Mouse (Mus musculus): Measurements from ENCODE around the gene Ankrd33.

The Ankrd33 gene

DNA sequence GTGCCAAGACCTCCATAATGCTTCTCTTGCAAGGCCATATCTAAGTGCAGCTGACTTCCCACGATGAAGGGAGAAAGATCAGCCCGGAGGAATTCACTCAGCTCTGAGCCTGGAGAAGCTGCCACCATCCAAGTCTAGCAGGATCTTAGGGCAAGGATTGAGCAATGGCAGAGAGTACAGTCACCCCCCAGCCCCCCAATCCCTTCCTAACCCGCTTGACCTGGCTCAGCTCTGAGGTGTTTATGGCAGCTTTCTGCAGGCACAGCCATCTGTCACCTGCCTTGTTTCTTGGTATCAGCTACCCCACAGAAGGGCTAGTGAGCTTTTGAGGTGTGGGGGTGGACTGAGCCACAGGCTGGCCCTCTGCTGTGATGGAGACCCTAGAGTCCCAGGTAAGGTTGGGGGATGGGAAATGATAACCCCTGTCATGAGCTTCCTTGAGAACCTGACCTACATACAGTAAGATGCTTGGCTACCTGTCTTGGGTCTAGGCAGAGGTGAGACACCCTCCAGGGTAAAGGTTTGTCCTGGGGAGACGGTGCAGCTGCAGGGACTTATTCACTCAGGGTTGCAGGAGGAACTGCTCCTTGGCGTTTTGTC is at the start of gene Ankrd33:
Ankrd33 (plus strand) TSS at position 245 of the 600 bp plus-strand sequence.
- no peak for DNase-seq (ENCODE audit: inconsistent ontology term)

DNA sequence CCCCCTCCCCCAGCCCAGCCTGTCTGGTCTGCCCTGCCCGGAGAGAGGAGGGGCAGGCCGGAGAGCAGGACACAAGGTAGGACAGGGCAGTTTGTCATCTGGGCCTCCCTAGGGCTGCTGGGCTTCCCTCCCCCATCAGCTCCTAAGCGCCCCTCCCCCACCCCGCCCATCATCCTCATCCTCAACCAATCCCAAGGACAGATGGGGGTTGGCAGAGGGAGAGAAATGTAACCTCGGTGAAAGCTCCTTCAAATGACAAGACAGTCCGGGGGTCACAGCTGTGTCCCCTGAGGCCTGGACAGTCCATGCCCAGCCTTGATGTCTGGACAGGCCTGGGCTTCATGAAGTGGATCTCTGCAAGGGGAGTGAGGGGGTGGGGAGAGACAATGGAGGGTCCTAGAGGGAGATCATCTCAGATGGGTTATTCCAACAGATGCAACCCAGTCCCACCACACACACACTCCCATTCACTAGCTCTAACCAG is 49.1 kb upstream of the Ankrd33 start:
- DNase-seq (ENCODE audit: inconsistent ontology term) = no peak

DNA sequence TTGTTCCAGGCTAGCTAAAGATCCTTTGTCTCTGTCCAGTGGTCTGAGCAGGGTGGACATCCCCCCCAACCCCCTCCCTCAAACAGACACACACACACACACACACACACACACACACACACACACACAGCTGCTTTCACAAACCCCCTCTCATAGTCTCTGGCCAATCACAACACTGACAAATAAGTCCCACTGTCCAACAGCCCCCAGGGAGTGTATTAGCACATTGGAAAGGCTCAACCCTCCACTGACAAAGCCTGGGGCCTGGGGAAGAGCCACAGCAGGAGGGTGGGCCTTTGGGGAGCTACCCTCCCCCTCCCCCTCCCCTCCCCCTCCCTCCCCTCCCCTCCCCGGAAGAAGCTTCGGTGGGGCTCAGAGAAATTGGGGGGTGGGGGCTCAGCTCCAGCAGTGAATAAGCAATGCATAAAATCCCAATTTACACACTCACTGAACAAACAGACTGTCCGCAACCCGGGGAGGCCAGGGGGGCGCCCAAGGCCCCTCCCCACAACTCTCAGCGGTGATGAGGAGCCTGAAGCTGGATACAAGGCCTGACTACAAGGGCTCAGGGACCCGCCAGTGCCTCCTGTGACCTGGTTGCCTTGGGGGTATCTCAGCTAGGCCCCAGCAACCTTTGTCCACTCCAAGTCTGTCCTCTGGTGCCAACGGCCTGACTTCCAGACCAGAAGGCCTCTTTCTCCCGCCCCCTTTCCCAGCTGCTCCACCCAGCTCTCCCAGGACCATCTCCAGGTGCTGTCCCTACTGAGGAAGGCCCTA is 48.4 kb upstream of the Ankrd33 start:
- DNase-seq (ENCODE audit: inconsistent ontology term) = no peak

DNA sequence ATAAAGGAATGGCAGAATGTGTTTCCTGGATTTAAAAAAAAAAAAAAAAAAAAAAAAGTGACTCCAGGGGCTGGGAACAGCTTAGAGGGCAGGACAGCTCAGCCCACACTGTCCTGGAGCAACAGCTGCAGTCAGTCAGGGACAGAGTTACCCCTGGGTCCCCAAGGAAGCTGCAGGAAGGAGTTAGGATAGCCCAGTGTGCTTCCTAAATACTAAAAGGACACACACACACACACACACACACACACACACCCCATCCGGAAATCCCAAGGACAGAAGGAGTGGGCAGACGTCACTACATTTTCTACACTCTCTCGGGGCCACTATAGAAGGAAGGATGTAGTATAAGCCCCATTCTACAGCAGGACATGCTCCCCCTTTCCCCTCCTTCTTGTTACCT is 47.5 kb upstream of the Ankrd33 start:
- no peak for DNase-seq (ENCODE audit: inconsistent ontology term)

DNA sequence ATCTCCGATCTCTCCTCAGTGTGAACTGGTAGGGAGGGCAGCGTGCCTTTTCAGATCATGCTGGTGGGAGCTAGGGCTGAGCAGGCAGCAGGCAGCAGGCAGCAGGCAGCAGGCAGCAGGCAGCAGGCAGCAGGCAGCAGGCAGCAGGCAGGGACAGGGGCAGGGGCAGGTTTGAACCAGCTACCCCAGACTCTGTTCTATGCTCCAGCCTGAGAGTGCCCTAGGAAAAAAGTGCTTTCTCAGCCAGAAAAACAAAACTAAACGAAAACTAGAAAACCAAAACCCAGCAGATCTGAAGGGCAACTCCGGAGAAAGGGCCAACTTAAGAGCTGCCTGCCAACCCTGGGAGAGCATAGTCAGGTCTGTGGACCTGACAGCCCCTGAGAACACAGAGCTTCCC is 46.9 kb upstream of the Ankrd33 start:
- DNase-seq (ENCODE audit: inconsistent ontology term) = no peak

DNA sequence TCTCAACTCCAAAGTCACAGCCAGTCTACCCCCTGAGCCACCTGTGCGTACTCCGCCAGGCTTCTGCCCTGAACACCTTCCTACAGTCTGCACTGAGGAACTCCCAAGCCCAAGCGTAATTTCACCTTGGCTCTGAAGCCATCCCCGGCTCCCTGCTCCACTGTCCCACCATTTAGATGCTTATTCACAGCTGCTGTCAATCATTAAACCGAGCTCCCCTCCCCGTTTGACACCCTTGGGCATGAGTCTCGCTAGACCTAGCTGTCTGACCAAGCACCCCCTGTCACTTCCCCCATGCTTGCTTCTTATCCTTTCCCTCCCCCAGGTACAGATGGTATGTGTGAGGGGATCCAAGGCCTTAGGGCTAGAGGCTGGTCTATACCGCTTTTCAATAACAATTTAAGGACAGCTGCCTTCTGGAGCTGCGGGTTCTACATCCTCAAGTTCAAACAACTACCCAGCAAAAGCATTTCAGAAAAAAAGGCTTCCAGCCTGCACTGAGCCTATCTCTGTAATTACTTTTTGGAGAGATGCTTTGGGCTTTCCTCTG is 45.8 kb upstream of the Ankrd33 start:
- no peak for DNase-seq (ENCODE audit: inconsistent ontology term)

DNA sequence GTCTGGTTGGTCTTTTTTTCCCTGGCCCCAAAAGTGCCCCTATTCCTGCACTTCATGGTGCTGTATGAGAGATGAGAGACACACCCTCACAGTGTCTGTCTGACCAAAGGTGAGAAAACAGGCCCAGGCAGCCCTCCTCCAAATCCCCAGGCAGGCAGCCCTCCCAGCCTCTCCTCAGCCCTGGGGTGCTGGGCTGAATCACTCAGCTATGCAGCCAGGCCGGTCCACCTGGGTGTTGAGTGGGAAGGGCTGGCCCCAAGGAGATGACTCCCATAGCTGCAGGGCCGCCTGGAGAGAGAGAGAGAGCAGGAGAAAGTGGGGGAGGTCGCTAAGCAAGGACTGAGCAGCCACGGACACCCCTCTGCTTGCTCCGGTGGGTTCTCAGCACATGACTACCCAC is 44.8 kb upstream of the Ankrd33 start:
- DNase-seq (ENCODE audit: inconsistent ontology term) = no peak

DNA sequence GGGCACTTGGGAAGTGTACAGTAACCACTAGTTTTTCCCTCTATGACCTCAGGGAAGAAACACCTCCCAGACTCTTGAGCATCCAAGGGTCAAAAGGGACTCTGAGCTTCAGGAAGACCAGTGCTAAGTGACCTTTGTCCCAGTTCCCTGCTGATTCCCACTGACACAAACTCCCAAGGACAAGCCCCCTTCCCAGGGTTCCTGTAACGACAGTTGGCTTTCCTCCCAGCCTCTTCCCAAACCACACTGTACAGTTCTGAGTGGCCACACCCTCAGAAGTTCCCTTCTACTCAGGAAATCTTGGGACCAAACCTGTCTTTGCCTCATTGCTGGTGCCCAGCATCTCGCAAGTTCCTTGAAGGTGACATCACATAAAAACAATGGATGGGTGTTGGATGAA is 42.8 kb upstream of the Ankrd33 start:
- DNase-seq (ENCODE audit: inconsistent ontology term) = no peak

DNA sequence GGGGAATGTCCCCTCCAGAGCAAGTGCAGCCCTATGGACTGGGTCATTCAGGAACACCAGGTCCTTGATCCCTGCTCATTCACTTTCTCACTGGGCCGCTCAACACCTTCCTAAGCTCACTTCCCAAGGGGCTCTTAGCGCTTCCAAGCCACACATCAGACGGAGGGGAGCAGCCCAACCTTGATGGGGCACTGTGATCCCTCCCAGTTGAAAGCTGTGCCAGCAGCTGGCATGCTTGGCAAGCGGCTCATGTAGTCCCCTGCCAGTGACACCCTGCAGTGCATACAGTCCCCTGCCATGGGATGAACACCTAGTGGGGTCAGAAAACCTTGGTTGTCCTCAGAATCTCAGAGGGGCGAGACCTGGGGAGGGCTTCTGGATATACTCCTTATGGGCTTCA is 41.5 kb upstream of the Ankrd33 start:
- DNase-seq (ENCODE audit: inconsistent ontology term) = no peak

DNA sequence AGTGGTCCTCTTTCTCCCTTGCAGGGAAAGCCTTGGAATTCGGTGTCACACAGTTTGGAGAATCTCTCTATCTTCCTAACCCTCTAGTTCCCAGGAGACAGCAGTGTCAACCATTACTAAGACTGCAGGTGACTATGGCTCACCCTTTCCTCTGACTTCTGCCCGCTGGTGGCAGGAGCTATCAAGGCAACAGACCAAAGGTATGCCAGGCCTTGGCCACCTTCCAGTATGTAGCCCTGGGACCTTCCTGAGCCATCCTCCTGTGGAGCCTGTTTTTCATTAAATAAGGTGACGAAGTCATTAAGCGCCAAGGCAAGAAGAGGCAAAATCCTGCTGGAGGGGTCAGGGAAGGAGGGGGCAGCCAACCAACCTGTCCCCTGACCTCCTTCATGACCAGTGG is 40.4 kb upstream of the Ankrd33 start:
- no peak for DNase-seq (ENCODE audit: inconsistent ontology term)

DNA sequence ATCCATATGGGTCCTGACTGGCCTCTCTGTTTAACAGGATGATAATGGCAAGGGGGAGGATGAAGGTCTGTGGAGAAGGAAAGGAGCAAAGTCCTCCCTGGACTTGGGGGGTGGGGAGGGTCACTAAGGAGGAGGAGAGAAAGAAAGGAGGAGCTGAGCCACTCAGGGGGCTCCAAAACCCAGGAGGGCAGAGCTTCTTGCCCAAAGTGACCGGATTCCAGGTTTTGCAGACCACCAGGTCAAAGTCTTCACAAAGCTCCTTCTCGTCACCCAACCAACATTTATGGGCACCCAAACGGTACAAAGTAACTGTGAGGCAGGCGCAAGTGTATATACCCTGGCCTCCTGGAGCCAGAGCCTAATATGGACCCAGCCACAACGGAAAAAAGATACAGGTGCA is 39.9 kb upstream of the Ankrd33 start:
- no peak for DNase-seq (ENCODE audit: inconsistent ontology term)

DNA sequence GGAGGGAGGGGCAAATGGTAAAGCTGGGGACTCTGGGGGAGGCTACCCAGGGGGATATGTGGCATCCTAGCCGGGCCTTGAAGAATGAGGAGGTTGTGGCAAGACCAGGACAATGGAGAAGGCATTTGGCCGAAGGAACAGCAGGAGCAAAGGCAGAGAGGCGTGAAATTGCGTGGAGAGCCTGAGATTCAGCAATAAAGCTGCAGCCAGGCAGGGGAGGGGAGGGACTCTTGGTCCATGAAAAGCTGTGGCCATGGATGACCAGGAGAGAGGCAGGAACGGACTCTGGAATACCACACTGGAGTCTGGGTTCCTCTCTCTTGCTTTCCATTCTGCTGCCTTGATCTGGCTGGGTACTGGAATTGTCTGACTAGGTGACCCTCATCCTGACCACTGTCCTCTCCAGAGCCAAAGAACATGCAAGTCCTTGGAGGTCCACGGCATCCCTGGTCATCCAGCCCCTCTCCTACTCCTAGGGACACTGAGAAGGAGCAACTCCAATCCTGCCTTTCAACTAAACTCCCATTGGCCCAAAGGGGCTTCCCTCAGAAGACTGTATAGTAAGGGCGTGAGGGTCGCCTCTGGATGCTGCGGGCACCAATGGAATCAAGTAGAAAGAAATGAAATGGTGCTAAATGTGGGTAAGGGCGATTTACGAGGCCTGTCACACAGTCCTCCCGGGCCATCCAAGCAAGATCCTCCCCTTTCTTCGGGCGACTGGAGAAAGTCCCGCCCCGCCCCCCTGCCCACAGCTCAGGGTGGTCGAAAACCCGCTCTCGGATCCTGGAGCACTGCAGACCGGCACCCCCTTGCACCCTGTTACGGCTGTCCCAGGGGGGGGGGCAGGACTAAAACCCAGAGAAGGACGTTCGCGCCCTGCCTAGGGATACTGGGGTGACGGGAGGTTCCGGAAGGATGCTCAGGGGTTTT is 39.2 kb upstream of the Ankrd33 start:
- DNase-seq (ENCODE audit: inconsistent ontology term) = peak; percentile 70

DNA sequence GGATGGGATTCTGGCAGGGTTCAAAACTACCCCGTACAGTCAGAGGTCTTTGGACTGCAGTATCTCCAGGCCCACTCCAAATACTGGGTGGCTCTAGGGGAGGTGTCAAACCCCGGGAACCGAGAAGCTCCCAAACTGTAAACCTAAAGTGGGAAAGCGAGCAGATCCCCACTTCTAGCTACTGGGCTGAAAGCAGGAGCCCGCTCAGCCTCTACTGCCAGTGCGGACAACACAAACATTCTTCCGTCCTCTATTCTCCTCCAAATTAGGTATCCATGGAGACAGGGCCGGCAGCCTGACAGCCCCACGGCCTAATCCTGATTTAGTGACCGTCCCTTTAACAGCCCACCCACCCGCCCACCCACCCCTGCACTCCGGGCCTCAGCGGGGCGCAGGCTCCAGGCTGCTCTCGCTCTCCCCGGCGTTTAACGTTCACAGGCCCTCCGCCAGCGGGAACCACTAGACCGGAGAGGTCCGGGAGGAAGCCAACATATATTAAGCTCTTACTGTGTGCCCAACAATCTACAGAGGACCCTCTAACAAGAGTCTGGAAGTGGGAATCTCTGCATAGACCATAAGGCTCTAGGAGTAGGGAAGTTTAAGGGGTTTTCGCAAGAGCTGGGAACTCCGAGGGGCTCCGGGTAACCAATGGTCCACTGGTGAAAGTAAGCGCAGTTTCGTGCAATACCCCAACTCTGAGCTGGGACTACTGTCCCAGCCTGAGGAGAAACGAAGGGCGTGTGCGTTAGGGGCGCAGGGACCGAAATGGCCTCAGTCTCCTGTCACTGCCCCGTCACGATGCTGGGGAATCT is 38.3 kb upstream of the Ankrd33 start:
- no peak for DNase-seq (ENCODE audit: inconsistent ontology term)

DNA sequence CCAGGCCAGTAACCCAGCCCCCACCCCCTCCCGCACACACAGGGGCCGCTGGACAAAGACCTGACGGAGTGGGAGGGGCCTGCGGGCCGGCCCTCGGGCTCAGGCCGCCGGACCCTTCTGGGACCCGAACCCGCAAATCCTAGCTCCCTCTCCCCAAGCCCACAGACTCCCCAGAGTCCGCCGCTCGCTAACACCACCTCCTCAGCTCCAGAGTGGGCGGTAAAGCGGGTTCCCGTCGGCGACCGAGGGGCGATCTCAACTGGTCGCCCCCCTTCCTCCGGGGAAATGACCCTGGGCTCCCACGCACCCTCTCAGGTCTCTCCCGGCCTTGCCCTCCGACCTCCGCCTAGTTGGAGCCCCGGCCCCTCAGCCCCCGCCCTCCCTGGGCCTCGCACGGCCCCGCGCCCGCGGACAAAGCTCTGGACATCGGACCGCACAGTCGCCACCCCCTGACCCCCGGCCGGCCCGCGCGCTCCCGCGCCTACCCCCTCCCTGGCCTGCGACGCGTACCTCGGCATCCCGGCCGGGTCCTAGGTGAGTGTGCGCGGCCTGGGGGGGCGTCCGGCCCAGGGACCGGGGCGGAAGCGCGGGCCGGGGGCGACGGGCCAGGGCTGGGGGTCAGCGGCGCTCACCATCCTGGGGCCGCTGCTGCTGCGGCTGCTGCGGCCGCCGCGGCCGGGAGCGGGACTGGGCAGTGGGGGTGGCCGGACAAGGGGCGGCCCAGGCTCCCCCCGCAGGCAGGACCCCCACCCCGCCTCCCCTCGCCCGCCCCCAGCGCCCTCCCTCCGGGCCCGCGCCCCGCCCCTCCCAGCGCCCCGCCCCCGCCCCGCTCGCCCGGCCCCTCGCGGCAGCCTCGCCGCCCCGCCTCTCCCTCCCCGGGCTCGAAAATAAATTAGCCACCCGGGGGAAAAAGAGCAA is 37.5 kb upstream of the Ankrd33 start, which contains the start of gene Fignl2:
Fignl2 (minus strand) TSS at position 755 of the 918 bp plus-strand sequence.
- peak; percentile 83 for DNase-seq (ENCODE audit: inconsistent ontology term)

DNA sequence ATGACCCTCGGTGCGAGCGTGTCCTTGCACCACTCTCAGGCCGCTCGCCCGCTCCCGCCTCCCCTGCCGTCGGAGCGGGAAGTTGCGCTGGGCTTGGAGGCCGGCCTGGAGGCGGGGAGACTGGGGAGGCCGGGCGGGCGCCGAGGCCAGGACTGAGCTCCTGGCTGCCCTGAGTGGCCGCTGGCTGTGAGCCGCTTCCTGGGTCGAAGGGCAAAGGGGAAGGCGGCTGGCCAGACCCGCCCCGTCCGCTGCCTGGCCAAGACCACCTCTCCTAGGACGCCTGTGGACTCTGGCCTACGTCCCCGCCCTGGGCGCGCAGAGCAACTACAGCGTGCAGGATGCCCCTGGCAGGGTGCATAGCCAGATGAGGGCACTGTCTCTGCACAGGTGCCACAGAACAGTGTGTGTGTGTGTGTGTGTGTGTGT is 36.8 kb upstream of the Ankrd33 start:
- DNase-seq (ENCODE audit: inconsistent ontology term) = peak; percentile 91

DNA sequence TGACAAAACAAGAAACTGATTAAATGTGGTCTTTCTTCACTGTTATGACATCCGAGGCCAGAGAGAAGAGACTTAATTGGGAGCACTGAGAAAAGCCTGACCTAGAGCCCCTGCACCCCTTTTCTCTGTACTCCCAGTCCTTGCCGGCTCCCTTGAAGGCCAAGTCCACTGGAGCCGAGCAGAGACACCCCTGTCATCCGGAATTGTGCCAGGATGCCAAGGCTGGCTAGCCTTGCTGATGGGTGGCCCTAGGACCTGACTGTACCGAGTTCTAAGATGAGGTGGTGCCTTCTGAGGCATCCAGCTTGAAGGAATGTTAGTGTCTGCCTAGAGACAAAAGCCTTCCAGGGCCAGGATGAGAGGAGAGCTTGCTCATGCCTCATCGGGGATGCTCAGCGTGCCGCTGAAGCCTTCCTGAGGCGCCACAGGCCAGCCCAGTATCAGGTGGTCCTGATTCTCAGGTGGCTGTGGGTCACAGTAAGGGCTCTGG is 35.5 kb upstream of the Ankrd33 start:
- DNase-seq (ENCODE audit: inconsistent ontology term) = no peak

DNA sequence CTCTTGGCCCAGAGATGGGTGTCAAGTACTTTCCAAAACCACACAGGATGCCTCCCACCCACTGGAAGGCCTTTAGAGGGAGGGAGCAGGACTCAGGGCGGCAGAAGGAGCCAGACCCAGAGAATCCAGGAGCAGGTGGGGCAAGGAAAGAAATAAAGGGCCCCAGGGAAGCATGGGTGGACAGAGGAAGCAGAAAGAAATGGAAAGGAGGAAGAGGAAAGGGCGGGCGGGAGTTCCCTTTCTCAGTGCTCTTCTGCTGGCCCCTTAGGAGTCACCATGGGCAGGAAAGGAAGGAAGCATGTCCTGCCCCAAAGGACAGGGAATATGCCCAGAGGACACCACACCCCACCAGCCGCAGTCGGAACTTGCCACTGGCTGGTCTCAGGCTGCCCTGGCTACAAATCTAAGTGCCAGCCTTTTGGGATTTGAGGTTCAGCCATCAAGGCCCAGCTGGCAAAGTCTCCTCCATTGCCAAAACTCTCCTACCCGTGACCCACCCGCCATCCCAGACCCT is 34.5 kb upstream of the Ankrd33 start:
- DNase-seq (ENCODE audit: inconsistent ontology term) = no peak

DNA sequence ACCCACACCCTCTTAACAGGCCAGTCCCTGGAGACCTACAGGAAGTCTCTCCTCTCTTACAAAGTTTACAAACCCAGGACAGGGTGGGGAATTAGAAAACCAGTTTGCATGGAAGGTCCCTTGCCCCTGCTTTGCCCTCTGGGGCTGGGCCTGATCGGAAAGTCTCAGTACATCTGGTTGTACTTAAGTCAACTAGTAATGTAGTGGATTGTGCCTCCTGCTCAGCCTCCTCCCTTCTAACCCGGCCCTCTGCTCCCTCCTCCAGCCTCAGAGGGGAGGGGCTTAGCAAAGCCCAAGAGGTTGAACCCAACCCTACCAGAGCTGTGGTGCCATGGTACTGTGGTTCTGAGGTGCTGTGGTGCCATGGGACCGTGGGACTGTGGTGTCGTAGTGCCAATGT is 33.3 kb upstream of the Ankrd33 start:
- no peak for DNase-seq (ENCODE audit: inconsistent ontology term)

DNA sequence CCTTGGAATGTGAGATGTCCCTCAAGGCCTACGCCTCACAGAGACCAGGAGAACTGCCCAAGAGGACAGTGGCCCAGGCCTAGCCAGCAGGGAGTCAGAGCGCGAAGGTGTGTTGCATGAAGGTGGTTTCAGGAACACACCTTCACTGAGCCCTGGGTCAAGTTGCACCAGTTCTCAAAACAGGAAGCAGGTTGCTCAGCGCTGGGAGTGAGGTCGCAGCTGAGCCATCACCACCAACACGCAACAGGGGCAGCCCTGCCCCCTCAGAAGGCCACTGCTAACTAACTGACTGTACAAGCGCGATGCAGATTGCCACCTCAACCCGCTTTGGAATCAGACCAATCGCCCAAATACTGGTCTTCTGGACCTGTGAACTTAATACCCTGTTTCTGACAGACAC is 31.1 kb upstream of the Ankrd33 start:
- no peak for DNase-seq (ENCODE audit: inconsistent ontology term)

DNA sequence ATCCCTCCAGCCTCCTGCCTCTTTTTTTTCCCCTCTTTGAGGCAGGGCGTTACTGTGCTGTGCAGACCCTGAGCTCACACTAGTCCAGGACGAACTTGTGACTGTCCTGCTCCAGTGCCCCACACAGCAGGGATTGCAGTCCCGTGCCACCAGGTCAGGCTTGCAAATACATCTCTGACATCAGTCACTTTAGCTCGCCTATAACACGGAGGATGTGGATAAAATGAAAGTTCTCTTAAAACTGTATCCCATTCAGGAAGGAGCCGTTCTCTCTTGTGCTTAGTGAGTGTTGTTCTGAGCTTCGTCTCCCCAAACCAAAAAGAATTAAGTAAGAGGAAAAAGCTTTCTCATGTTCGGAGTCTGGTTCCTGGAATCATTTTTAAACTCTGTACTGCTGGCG is 29.1 kb upstream of the Ankrd33 start:
- DNase-seq (ENCODE audit: inconsistent ontology term) = no peak

Data from Muller cell, postnatal 12 days (primary cell).